In genomic region chr11:119625943-119626342, GRCm38 (mm10) we compare ENCODE assay signal across 20 mouse cellular contexts. TPM values are rescaled to one million over a fixed set of nuclear protein-coding genes. Genes with fewer than 3 reads are reported as not detected.
DNase-seq lines count a peak whose midpoint lies in the region; ATAC-seq and TF ChIP-seq lines count a peak whose summit lies in the region.
"Had no signal": no experiment of that assay in that cellular context is flagged by ENCODE, and none has a peak within 500 bp of the region (broad histone marks: within the 10 kb centered on the region; RNA-seq: fewer than 3 reads in every experiment).

No protein-coding gene starts in this region.

- WGBS in forebrain, embryonic 14.5 days: 76% methylated on average over 6 of the region's 6 CpGs
- 93% methylated on average over 6 of the region's 6 CpGs for WGBS in forebrain, embryonic 10.5 days
- 59% methylated on average over 6 of the region's 6 CpGs for WGBS in limb, embryonic 15.5 days
- WGBS in limb, embryonic 10.5 days: 62% methylated on average over 6 of the region's 6 CpGs

- no peak overlapping the region for H3K4me3 ChIP-seq in forebrain, embryonic 14.5 days (ENCODE audit: low read depth, low read length)
- H3K4me3 ChIP-seq in forebrain, embryonic 10.5 days: no peak overlapping the region
- H3K4me3 ChIP-seq in limb, embryonic 15.5 days: no peak overlapping the region
- no peak overlapping the region for H3K4me3 ChIP-seq in limb, embryonic 10.5 days
- H3K4me3 ChIP-seq in myocyte: no peak overlapping the region

- 0 out of 2 replicates have a peak overlapping the region, but pooled peaks have one; percentile 4 for H3K27ac ChIP-seq in forebrain, embryonic 14.5 days (ENCODE audit: low read depth, low read length)
- H3K27ac ChIP-seq in forebrain, embryonic 10.5 days: no peak overlapping the region
- H3K27ac ChIP-seq in limb, embryonic 15.5 days: peak overlapping the region; percentile 35; the same call in 1 of the 2 replicates
- no peak overlapping the region for H3K27ac ChIP-seq in limb, embryonic 10.5 days

- H3K4me2 ChIP-seq in forebrain, embryonic 14.5 days (ENCODE audit: low read length): no peak overlapping the region
- H3K4me2 ChIP-seq in limb, embryonic 15.5 days: no peak overlapping the region
- H3K4me2 ChIP-seq in myocyte (ENCODE audit: low read depth): peak overlapping the region; percentile 69

- DNase-seq in forebrain, embryonic 14.5 days (ENCODE audit: low spot score): no peak
- no peak for DNase-seq in forebrain, embryonic 10.5 days (ENCODE audit: extremely low spot score, low spot score)
- DNase-seq in limb, embryonic 10.5 days (ENCODE audit: low spot score): no peak
- DNase-seq in cerebellum, adult 9-10 months: peak; percentile 66
- DNase-seq in adrenal gland, postnatal 10 days: no peak
- DNase-seq: adrenal gland, postnatal 25 days; B cell, adult 2 months; heart, postnatal 14 days; kidney, adult 2 months; kidney, postnatal 25 days; layer of hippocampus, adult 9-11 months; liver; liver, postnatal 0 days; lung, postnatal 14 days; spleen, adult 18-20 months; thymus, adult 18-20 months had no signal

- peaks cover 81% of the 10 kb centered on the region for H3K79me2 ChIP-seq in myocyte (ENCODE audit: control insufficient read depth, insufficient read depth)

- no peak overlapping the region for H3ac ChIP-seq in myocyte (ENCODE audit: control insufficient read depth, insufficient read length)

- no peak overlapping the region for H3K9ac ChIP-seq in forebrain, embryonic 14.5 days (ENCODE audit: low read length)
- H3K9ac ChIP-seq in limb, embryonic 15.5 days: no peak overlapping the region
- H3K9ac ChIP-seq: liver, postnatal 0 days had no signal

- no peak for TF ChIP-seq POLR2A in myocyte (IDR thresholded peaks at IDR 0.05; ENCODE audit: insufficient read length, low read depth)

- no peaks in the 10 kb centered on the region; the same call in 1 of the 2 replicates for H3K4me1 ChIP-seq in forebrain, embryonic 14.5 days (ENCODE audit: control insufficient read depth, insufficient read depth, low read length)
- H3K4me1 ChIP-seq in forebrain, embryonic 10.5 days: peaks cover 11% of the 10 kb centered on the region
- peaks cover 27% of the 10 kb centered on the region for H3K4me1 ChIP-seq in limb, embryonic 15.5 days
- peaks cover 25% of the 10 kb centered on the region for H3K4me1 ChIP-seq in limb, embryonic 10.5 days

- no peak for ATAC-seq in forebrain, embryonic 14.5 days
- ATAC-seq in limb, embryonic 15.5 days (ENCODE audit: insufficient number of reproducible peaks, low FRiP score, low TSS enrichment, low read depth): no peak
- ATAC-seq: activated CD4-positive, CD25-positive, alpha-beta regulatory T cell, adult 4 months; liver, postnatal 0 days; Patski had no signal

- no peaks in the 10 kb centered on the region for H3K9me3 ChIP-seq in forebrain, embryonic 14.5 days (replicated peaks; ENCODE audit: control insufficient read depth, low read length)
- H3K9me3 ChIP-seq in forebrain, embryonic 10.5 days: no peaks in the 10 kb centered on the region
- no peaks in the 10 kb centered on the region for H3K9me3 ChIP-seq in limb, embryonic 15.5 days
- H3K9me3 ChIP-seq in limb, embryonic 10.5 days (replicated peaks): no peaks in the 10 kb centered on the region

- no peaks in the 10 kb centered on the region for H3K36me3 ChIP-seq in forebrain, embryonic 14.5 days (ENCODE audit: control insufficient read depth, insufficient read depth, low read length)
- peaks cover 9% of the 10 kb centered on the region; the same call in 1 of the 2 replicates for H3K36me3 ChIP-seq in forebrain, embryonic 10.5 days (replicated peaks)
- 0 out of 2 replicates have a peak, but pooled peaks cover 3% of the 10 kb centered on the region for H3K36me3 ChIP-seq in limb, embryonic 15.5 days
- H3K36me3 ChIP-seq in limb, embryonic 10.5 days: 0 out of 2 replicates have a peak, but pooled peaks cover 9% of the 10 kb centered on the region
- no peaks in the 10 kb centered on the region for H3K36me3 ChIP-seq in myocyte (ENCODE audit: control insufficient read depth, insufficient read depth)

- H3K27me3 ChIP-seq in forebrain, embryonic 14.5 days (replicated peaks; ENCODE audit: control insufficient read depth, insufficient read depth, low read length): no peaks in the 10 kb centered on the region
- H3K27me3 ChIP-seq in forebrain, embryonic 10.5 days (ENCODE audit: poor library complexity, severe bottlenecking): no peaks in the 10 kb centered on the region
- H3K27me3 ChIP-seq in limb, embryonic 15.5 days: no peaks in the 10 kb centered on the region
- H3K27me3 ChIP-seq in limb, embryonic 10.5 days (ENCODE audit: low read depth, poor library complexity, severe bottlenecking): no peaks in the 10 kb centered on the region
- H3K27me3 ChIP-seq in myocyte (ENCODE audit: control insufficient read depth, insufficient read depth, insufficient read length): no peaks in the 10 kb centered on the region
- H3K27me3 ChIP-seq: Patski had no signal

TF ChIP-seq in myocyte, 11 proteins besides CTCF, POLR2A, EP300 and RAD21:
- no peak for TF ChIP-seq CEBPB (IDR thresholded peaks at IDR 0.05; ENCODE audit: insufficient read depth, poor library complexity, severe bottlenecking)
- no peak for TF ChIP-seq E2F4 (IDR thresholded peaks at IDR 0.05; ENCODE audit: insufficient read depth)
- no peak for TF ChIP-seq USF1 (IDR thresholded peaks at IDR 0.05; ENCODE audit: low read depth)
- no peak for TF ChIP-seq MYOG (IDR thresholded peaks at IDR 0.05; ENCODE audit: control insufficient read depth in 1 of 3, insufficient read depth in 1 of 3, insufficient read length in 2 of 3, low read depth in 2 of 3)
- no peak for TF ChIP-seq SRF (IDR thresholded peaks at IDR 0.05; ENCODE audit: control insufficient read depth, insufficient read length, low read depth)
- TF ChIP-seq TCF12 (IDR thresholded peaks at IDR 0.05; ENCODE audit: insufficient read depth, poor library complexity, severe bottlenecking): no peak
- TF ChIP-seq MYOD1 (IDR thresholded peaks at IDR 0.05; ENCODE audit: control insufficient read depth in 1 of 3, insufficient read length in 2 of 3, low read depth in 2 of 3): no peak
- no peak for TF ChIP-seq POLR2AphosphoS2 (IDR thresholded peaks at IDR 0.05; ENCODE audit: insufficient read length, low read depth)
- TF ChIP-seq MAX (IDR thresholded peaks at IDR 0.05; ENCODE audit: low read depth): no peak
- no peak for TF ChIP-seq TCF3 (IDR thresholded peaks at IDR 0.05; ENCODE audit: insufficient read length, low read depth)
- TF ChIP-seq REST (IDR thresholded peaks at IDR 0.05; ENCODE audit: insufficient read depth, insufficient read length): no peak

RNA-seq across cellular contexts. Expression of gene Rptor, which starts 23.2 kb away (rescaled TPM):
- polyA plus RNA-seq in forebrain, embryonic 14.5 days (2014; fragmentation: Nextera tagmentation; extraction: Ambion mirVana): 7.0 and 9.3 TPM in 2 replicates
- polyA plus RNA-seq in forebrain, embryonic 10.5 days (2016; fragmentation: Nextera tagmentation; extraction: Ambion mirVana): 12.8 and 13.0 TPM in 2 replicates
- 8.3 and 9.0 TPM in 2 replicates for polyA plus RNA-seq in limb, embryonic 15.5 days (2015; fragmentation: Nextera tagmentation; extraction: Ambion mirVana)
- polyA plus RNA-seq in limb, embryonic 10.5 days (2016; fragmentation: Nextera tagmentation; extraction: Ambion mirVana): 17.4 and 17.9 TPM in 2 replicates
- polyA plus RNA-seq in myocyte (2012; fragmentation: generic; extraction: Trizol): 59.5 TPM
- 10 to 100 TPM; 36.9 to 50.6 TPM for total RNA-seq in adrenal gland, postnatal 10 days (2021)

Comparison
In these comparisons a context has a peak if more than half of its experiments do, and no peak if none do; other contexts are left out.
1. H3K27ac ChIP-seq: peak in forebrain, embryonic 14.5 days (single experiment) and limb, embryonic 15.5 days (single experiment); none in forebrain, embryonic 10.5 days (single experiment) and limb, embryonic 10.5 days (single experiment).